Mouse (Mus musculus): ENCODE results near the gene Lrrc9. TPM values are rescaled to one million over a fixed set of nuclear protein-coding genes. Genes with fewer than 3 reads are reported as not detected.

The Lrrc9 gene
- polyA plus RNA-seq, 1 experiment from 2014 or later: 1.2 TPM

DNA sequence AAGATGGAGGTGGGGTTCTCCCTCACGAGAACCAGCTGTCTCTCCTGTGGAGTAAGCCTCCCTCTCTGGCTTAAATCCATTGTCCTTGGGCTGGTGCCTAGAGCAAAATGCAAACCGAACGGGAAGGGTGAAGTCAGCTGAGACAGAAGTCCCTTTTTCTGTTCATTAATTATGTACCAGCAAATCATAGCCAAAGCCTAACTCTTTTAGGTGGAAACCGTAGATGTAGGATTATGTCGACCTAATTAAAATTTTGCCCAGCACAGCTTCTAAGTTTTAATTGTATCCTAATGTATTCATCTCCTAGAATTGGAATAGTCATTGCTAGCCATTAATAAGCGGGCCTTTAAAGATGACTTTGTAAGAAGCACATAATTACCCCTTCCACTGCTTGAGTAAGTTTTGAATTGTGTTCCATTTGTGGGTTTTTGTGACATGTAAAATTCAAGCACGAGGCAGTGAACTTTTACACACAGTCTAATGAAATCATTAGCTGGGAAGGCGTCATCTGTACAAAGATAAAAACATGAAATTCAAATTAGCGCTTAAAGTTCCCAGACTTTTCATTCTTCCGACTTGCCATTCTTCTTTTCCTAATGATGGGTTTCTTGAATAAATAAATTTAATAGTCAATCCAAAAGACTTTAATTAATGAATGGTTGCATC lies 3.9 kb upstream of the Lrrc9 start:
- WGBS: 77% methylated on average over 10 of the region's 10 CpGs
- no peak overlapping the region for H3K4me3 ChIP-seq
- no peak for DNase-seq (ENCODE audit: low spot score)
- no peaks in the 10 kb centered on the region for H3K36me3 ChIP-seq
- no peaks in the 10 kb centered on the region for H3K9me3 ChIP-seq
- H3K4me1 ChIP-seq: no peaks in the 10 kb centered on the region
- H3K27ac ChIP-seq: no peak overlapping the region
- no peaks in the 10 kb centered on the region for H3K27me3 ChIP-seq (ENCODE audit: insufficient read depth, poor library complexity, severe bottlenecking)

GRCm38 (mm10) chr12:72438961-72439480 lies 2.6 kb upstream of the Lrrc9 start:
- no peak overlapping the region for H3K27ac ChIP-seq
- 71% methylated on average over 6 of the region's 6 CpGs for WGBS
- DNase-seq (ENCODE audit: low spot score): no peak

DNA sequence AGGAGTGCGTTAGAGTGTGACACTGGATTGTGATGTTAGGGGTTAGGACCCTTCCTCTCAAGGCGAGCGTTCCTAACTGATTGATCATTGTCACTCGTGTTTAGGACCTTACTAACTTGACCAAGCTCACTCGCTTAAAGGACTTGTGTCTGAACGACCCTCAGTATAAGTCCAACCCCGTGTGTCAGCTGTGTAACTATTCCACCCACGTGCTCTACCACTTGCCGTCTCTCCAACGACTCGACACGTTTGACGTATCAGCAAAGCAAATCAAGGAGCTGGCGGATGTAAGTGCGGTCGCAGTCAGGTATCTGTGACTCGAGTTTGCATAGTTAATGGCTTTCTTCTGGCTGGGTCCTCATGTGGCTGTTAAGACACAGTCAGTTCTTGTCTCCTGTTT lies 12.3 kb downstream of the Lrrc9 start:
- no peak overlapping the region for H3K27ac ChIP-seq
- H3K4me3 ChIP-seq: no peak overlapping the region
- no peak for DNase-seq (ENCODE audit: low spot score)
- H3K9me3 ChIP-seq: no peaks in the 10 kb centered on the region
- WGBS: 59% methylated on average over 17 of the region's 17 CpGs
- no peaks in the 10 kb centered on the region for H3K27me3 ChIP-seq (ENCODE audit: insufficient read depth, poor library complexity, severe bottlenecking)
- H3K36me3 ChIP-seq: no peaks in the 10 kb centered on the region
- no peaks in the 10 kb centered on the region for H3K4me1 ChIP-seq

More at GRCm38 (mm10) chr12:72438961-72439480, 2.6 kb upstream of the Lrrc9 start:
- Histone ChIP-seq H3K36me3 (no peaks in the 10 kb centered on the region), H3K4me3 (no peak overlapping the region), H3K4me1 (no peaks in the 10 kb centered on the region), H3K9me3 (no peaks in the 10 kb centered on the region), H3K27me3 (ENCODE audit: insufficient read depth, poor library complexity, severe bottlenecking) (no peaks in the 10 kb centered on the region)

GRCm38 (mm10) chr12:72461191-72461893 lies 19.7 kb downstream of the Lrrc9 start:
- Histone ChIP-seq H3K4me1 (no peaks in the 10 kb centered on the region), H3K27ac (no peak overlapping the region), H3K36me3 (no peaks in the 10 kb centered on the region), H3K27me3 (ENCODE audit: insufficient read depth, poor library complexity, severe bottlenecking) (0 out of 2 replicates have a peak, but pooled peaks cover 6% of the 10 kb centered on the region), H3K4me3 (no peak overlapping the region), H3K9me3 (no peaks in the 10 kb centered on the region)
- 54% methylated on average over 11 of the region's 11 CpGs for WGBS
- DNase-seq (ENCODE audit: low spot score): no peak

DNA sequence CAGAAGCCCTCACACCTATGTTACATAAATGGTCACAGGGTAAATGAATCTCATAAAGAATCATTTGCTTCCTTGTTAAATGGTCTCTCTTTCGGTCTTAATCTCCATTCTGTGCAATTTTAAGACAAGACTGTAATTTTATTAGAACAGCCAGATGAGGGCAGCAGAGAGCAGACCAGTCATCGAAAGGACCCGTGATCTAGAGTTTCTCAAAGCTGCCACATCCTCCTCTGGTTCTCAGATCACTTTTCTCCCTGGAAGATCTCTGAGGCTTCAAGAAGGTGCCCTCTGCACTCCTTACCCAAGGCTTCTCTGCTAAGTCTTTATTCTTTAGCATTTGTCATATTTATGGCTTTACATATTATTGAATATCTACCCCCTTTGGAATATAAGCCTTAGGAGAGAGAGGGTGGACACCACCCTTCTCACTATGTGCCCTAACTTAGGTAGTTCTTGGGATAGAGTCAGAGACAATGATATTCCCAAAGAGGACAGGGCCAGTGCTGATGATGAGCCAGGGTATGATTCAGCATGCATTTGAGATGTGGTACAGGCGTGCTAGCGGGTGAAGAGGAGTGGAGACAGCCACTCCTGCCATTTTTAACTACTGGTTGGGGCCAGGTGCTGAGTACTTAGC lies 20.3 kb downstream of the Lrrc9 start:
- DNase-seq (ENCODE audit: low spot score): no peak
- H3K27me3 ChIP-seq (ENCODE audit: insufficient read depth, poor library complexity, severe bottlenecking): 0 out of 2 replicates have a peak, but pooled peaks cover 6% of the 10 kb centered on the region
- no peaks in the 10 kb centered on the region for H3K9me3 ChIP-seq
- H3K4me1 ChIP-seq: no peaks in the 10 kb centered on the region
- no peak overlapping the region for H3K27ac ChIP-seq
- no peaks in the 10 kb centered on the region for H3K36me3 ChIP-seq
- no peak overlapping the region for H3K4me3 ChIP-seq
- WGBS: 44% methylated on average over 5 of the region's 5 CpGs

GRCm38 (mm10) chr12:72465826-72466501 lies 24.3 kb downstream of the Lrrc9 start:
- Histone ChIP-seq H3K9me3 (no peaks in the 10 kb centered on the region), H3K36me3 (no peaks in the 10 kb centered on the region), H3K27ac (no peak overlapping the region), H3K4me3 (no peak overlapping the region), H3K4me1 (no peaks in the 10 kb centered on the region), H3K27me3 (ENCODE audit: insufficient read depth, poor library complexity, severe bottlenecking) (0 out of 2 replicates have a peak, but pooled peaks cover 6% of the 10 kb centered on the region)
- no peak for DNase-seq (ENCODE audit: low spot score)
- WGBS: 78% methylated on average over 5 of the region's 5 CpGs

DNA sequence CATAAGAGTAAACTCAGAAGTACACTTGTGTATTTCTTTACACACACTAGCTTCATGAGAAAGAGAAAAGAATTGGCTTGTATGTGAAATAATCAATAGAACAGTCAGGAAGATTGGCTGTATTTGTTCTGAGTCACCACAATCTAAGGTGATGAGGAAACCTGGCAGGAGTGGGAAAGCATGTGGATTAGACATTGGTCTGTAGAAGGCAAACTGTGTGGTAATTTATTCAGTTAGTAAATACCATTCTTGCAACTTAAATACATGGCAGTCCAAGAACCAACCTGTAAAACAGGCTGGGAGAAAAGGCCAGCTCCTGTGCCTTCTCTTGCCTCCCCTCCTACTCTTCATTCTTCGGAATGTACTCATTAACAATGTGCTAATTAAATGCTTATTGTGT lies 25.6 kb downstream of the Lrrc9 start:
- Histone ChIP-seq H3K4me3 (no peak overlapping the region), H3K27ac (no peak overlapping the region), H3K27me3 (ENCODE audit: insufficient read depth, poor library complexity, severe bottlenecking) (0 out of 2 replicates have a peak, but pooled peaks cover 6% of the 10 kb centered on the region), H3K9me3 (no peaks in the 10 kb centered on the region), H3K36me3 (no peaks in the 10 kb centered on the region), H3K4me1 (no peaks in the 10 kb centered on the region)
- DNase-seq (ENCODE audit: low spot score): no peak
- WGBS: 87% methylated on average over 1 of the region's 1 CpGs

- 91% methylated on average over 4 of the region's 4 CpGs for WGBS
- H3K36me3 ChIP-seq: no peaks in the 10 kb centered on the region
- no peaks in the 10 kb centered on the region for H3K9me3 ChIP-seq
- no peak overlapping the region for H3K27ac ChIP-seq
- 0 out of 2 replicates have a peak, but pooled peaks cover 6% of the 10 kb centered on the region for H3K27me3 ChIP-seq (ENCODE audit: insufficient read depth, poor library complexity, severe bottlenecking)
- H3K4me1 ChIP-seq: no peaks in the 10 kb centered on the region
- no peak for DNase-seq (ENCODE audit: low spot score)
- no peak overlapping the region for H3K4me3 ChIP-seq
Observed at GRCm38 (mm10) chr12:72467789-72468188, 26.1 kb downstream of the Lrrc9 start.

DNA sequence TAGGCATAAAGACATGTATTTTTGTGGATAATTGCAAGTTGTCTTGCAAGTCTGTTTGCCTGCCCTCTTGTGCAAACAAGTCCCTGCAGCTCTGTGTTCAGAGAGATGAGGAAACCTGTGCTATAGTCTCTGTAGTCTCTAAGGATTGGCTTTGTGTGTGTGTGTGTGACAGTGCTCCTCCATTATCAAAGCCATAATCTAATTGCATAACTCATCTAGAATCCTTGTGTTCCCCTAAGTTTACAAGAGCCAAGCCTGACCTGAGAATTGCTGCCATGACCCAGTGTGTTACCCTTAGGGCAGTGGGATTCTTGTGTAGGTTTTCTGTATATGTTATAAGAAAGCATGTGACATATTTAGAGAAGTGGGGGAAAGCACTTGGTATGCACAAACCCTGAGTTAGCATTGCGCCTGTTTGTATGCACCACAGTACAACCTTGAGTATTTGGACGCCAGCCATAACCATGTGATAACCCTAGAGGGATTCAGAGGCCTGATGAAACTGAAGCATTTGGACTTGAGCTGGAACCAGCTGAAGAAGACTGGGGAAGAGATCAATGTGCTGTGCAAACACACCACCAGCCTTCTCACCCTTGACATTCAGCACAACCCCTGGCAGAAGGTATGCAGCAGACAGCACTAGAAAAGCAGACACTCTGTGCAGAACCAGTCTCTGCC lies 35.2 kb downstream of the Lrrc9 start:
- no peak for DNase-seq (ENCODE audit: low spot score)
- Histone ChIP-seq H3K36me3 (no peaks in the 10 kb centered on the region), H3K27ac (no peak overlapping the region), H3K4me1 (no peaks in the 10 kb centered on the region), H3K4me3 (no peak overlapping the region), H3K27me3 (ENCODE audit: insufficient read depth, poor library complexity, severe bottlenecking) (no peaks in the 10 kb centered on the region), H3K9me3 (no peaks in the 10 kb centered on the region)
- 82% methylated on average over 2 of the region's 2 CpGs for WGBS

- Histone ChIP-seq H3K4me1 (no peaks in the 10 kb centered on the region), H3K27me3 (ENCODE audit: insufficient read depth, poor library complexity, severe bottlenecking) (no peaks in the 10 kb centered on the region), H3K9me3 (no peaks in the 10 kb centered on the region), H3K36me3 (no peaks in the 10 kb centered on the region), H3K4me3 (no peak overlapping the region), H3K27ac (no peak overlapping the region)
- no peak for DNase-seq (ENCODE audit: low spot score)
Observed at GRCm38 (mm10) chr12:72482226-72482625, 40.6 kb downstream of the Lrrc9 start.

DNA sequence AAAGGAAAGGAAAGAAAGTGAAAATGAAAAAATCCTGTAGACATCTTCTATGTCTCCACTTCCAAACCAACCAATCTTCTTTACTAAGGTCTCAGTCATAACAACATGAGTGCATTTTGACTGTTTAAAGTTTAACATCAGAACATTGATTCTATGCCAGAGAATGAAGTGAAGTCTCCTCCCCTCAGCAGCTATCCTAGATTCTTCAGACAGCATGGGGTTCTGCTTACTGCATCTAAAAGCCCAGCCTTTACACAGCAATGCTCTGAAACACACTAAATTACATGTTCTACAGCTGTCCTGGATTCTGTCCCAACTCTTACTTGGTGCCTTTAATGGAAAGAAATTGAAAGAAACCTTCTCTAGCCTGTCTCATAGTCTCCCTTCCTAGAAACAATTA lies 43.2 kb downstream of the Lrrc9 start:
- DNase-seq (ENCODE audit: low spot score): no peak
- no peaks in the 10 kb centered on the region for H3K36me3 ChIP-seq

DNA sequence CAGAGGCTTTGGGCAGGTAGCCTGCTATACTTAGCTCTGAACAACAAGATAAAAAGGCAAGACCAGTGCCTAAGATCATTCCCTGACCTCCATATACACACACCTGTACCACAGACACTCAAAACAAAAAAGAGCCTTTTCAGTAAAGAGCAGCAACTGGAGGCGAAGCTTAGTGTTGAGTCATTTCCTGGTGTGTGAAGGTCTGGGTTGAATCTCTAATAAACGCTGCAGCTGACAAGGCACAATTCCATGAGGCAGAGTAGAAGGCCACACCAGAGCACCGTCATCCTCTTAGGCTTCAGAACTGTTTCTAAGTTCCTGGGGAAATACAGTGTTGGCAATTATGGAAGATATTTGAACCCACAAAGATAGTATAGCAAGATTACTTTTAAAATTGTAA lies 45.8 kb downstream of the Lrrc9 start:
- no peaks in the 10 kb centered on the region for H3K4me1 ChIP-seq
- no peaks in the 10 kb centered on the region for H3K36me3 ChIP-seq
- DNase-seq (ENCODE audit: low spot score): no peak
- no peak overlapping the region for H3K27ac ChIP-seq
- H3K9me3 ChIP-seq: no peaks in the 10 kb centered on the region
- 66% methylated on average over 3 of the region's 3 CpGs for WGBS
- no peaks in the 10 kb centered on the region for H3K27me3 ChIP-seq (ENCODE audit: insufficient read depth, poor library complexity, severe bottlenecking)
- H3K4me3 ChIP-seq: no peak overlapping the region

More for the DNA sequence above, 43.2 kb downstream of the Lrrc9 start:
- no peak overlapping the region for H3K27ac ChIP-seq
- H3K4me1 ChIP-seq: no peaks in the 10 kb centered on the region
- H3K27me3 ChIP-seq (ENCODE audit: insufficient read depth, poor library complexity, severe bottlenecking): no peaks in the 10 kb centered on the region
- H3K9me3 ChIP-seq: no peaks in the 10 kb centered on the region
- no peak overlapping the region for H3K4me3 ChIP-seq
